Mouse (Mus musculus) kidney, adult 8-10 months (tissue): Measurements from ENCODE around the gene Zcwpw1.
"Not testable (repeated sequence)": the region's sequence is repeated elsewhere in the genome, so short reads cannot be mapped to it uniquely, and the experiment has no call there.

Source experiments
- DNase-seq, 2 experiments: peaks; one replicate each; pipeline ENCODE4 v3.0.0; 2022

Zcwpw1 gene

GRCm38 (mm10) chr5:137787151-137787928 is at the start of gene Zcwpw1, which contains the start of gene Mepce:
TSS of gene Zcwpw1 (plus strand) at chr5:137787798.
TSS of gene Mepce (minus strand) at chr5:137787655.
- DNase-seq, result peak; percentile 95 to 96

GRCm38 (mm10) chr5:137738516-137738915 is 49.1 kb upstream of the Zcwpw1 start:
- no peak for DNase-seq

GRCm38 (mm10) chr5:137739471-137739870 is 48.1 kb upstream of the Zcwpw1 start:
- DNase-seq, result no peak

GRCm38 (mm10) chr5:137740506-137740905 is 47.1 kb upstream of the Zcwpw1 start:
- DNase-seq, result no peak

GRCm38 (mm10) chr5:137741023-137741931 is 46.3 kb upstream of the Zcwpw1 start, which contains the start of gene Nyap1:
TSS of gene Nyap1 (minus strand) at chr5:137741607.
- DNase-seq, result peak; percentile 89 to 90

GRCm38 (mm10) chr5:137742048-137742447 is 45.5 kb upstream of the Zcwpw1 start:
- DNase-seq, result no peak

GRCm38 (mm10) chr5:137742836-137743235 is 44.8 kb upstream of the Zcwpw1 start:
- no peak for DNase-seq

- no peak for DNase-seq
Observed at GRCm38 (mm10) chr5:137744197-137744596, 43.4 kb upstream of the Zcwpw1 start.

- DNase-seq, result peak; percentile 90 to 94
Observed at GRCm38 (mm10) chr5:137745214-137746171, 42.1 kb upstream of the Zcwpw1 start, which contains the start of gene Tsc22d4. TSS of gene Tsc22d4 (plus strand) at chr5:137745730.

- DNase-seq, result peak; percentile 57 to 65
Observed at GRCm38 (mm10) chr5:137746282-137746850, 41.2 kb upstream of the Zcwpw1 start.

- no peak for DNase-seq
Observed at GRCm38 (mm10) chr5:137746851-137747325, 40.7 kb upstream of the Zcwpw1 start.

GRCm38 (mm10) chr5:137747326-137747961 is 40.2 kb upstream of the Zcwpw1 start:
- DNase-seq, result peak in 1 of 2 experiments; percentile 38

- DNase-seq, result peak in 1 of 2 experiments; percentile 33
Observed at GRCm38 (mm10) chr5:137748130-137748770, 39.3 kb upstream of the Zcwpw1 start.

- DNase-seq, result no peak
Observed at GRCm38 (mm10) chr5:137749196-137749836, 38.3 kb upstream of the Zcwpw1 start.

GRCm38 (mm10) chr5:137750212-137750611 is 37.4 kb upstream of the Zcwpw1 start:
- DNase-seq, result not testable (repeated sequence)

GRCm38 (mm10) chr5:137751221-137751887 is 36.2 kb upstream of the Zcwpw1 start:
- DNase-seq, result no peak

GRCm38 (mm10) chr5:137751988-137752387 is 35.6 kb upstream of the Zcwpw1 start:
- no peak for DNase-seq

GRCm38 (mm10) chr5:137753111-137753832 is 34.3 kb upstream of the Zcwpw1 start:
- no peak for DNase-seq

GRCm38 (mm10) chr5:137755425-137755824 is 32.2 kb upstream of the Zcwpw1 start:
- DNase-seq, result no peak
